Mouse (Mus musculus): ENCODE measurements around the gene Faxc. TPM values are rescaled to one million over a fixed set of nuclear protein-coding genes. Genes with fewer than 3 reads are reported as not detected.

Faxc gene
- polyA plus RNA-seq, 1 experiment, result 2.7 TPM

DNA sequence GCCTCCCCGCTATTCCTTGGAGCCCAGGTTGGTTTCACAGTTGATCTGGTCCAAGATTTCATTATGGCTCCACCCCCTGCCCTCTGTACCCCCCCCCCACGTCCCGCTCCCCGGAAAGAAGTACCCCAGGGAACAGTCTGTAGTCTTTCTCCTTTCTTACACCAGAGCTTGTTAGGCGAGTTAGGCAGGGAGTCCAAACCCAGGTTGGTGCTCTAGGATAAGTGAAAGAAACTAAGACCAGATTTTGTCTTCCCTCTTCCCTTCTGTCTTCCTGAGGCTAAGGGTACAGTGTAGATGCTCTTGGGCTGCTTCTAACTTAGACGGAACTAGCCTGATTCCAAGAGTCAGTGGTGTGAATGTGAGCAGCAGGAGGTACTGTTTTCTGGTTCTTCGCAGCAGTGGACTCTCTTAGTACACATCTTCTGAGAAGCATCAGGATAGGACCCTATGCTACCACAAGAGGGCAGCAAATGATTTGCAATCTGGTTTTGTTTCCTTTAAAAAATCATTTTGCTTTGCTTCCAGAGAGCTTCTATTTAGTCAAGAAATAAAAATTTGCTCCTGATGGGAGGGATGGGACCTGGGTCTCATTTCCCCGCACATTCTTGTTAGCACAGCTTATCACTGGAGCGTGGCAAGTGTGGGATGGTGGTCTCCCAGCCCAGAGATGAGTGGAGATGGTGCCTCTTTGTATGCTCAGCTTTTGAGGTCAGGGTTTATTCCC is 86.7 kb downstream of the Faxc start:
- Histone ChIP-seq H3K36me3 (ENCODE audit: control insufficient read depth, insufficient read depth) (no peaks in the 10 kb centered on the region), H3K4me3 (no peak overlapping the region), H3K4me2 (ENCODE audit: low read depth) (peak overlapping the region; percentile 36), H3K27me3 (ENCODE audit: control insufficient read depth, insufficient read depth, insufficient read length) (no peaks in the 10 kb centered on the region), H3ac (ENCODE audit: control insufficient read depth, insufficient read length) (no peak overlapping the region), H3K79me2 (ENCODE audit: control insufficient read depth, insufficient read depth) (no peaks in the 10 kb centered on the region)
- no peak for TF ChIP-seq USF1 (IDR thresholded peaks at IDR 0.05; ENCODE audit: low read depth)
- TF ChIP-seq E2F4 (IDR thresholded peaks at IDR 0.05; ENCODE audit: insufficient read depth), result no peak
- no peak for TF ChIP-seq SRF (IDR thresholded peaks at IDR 0.05; ENCODE audit: control insufficient read depth, insufficient read length, low read depth)
- TF ChIP-seq POLR2AphosphoS2 (IDR thresholded peaks at IDR 0.05; ENCODE audit: insufficient read length, low read depth), result no peak
- TF ChIP-seq MYOG (IDR thresholded peaks at IDR 0.05; ENCODE audit: control insufficient read depth in 1 of 3, insufficient read depth in 1 of 3, insufficient read length in 2 of 3, low read depth in 2 of 3), result no peak
- TF ChIP-seq MAX (IDR thresholded peaks at IDR 0.05; ENCODE audit: low read depth), result no peak
- TF ChIP-seq POLR2A (IDR thresholded peaks at IDR 0.05; ENCODE audit: insufficient read length, low read depth), result no peak
- no peak for TF ChIP-seq MYOD1 (IDR thresholded peaks at IDR 0.05; ENCODE audit: control insufficient read depth in 1 of 3, insufficient read length in 2 of 3, low read depth in 2 of 3)
- TF ChIP-seq REST (IDR thresholded peaks at IDR 0.05; ENCODE audit: insufficient read depth, insufficient read length), result no peak
- TF ChIP-seq CEBPB (IDR thresholded peaks at IDR 0.05; ENCODE audit: insufficient read depth, poor library complexity, severe bottlenecking), result no peak
- TF ChIP-seq TCF12 (IDR thresholded peaks at IDR 0.05; ENCODE audit: insufficient read depth, poor library complexity, severe bottlenecking), result no peak
- TF ChIP-seq TCF3 (IDR thresholded peaks at IDR 0.05; ENCODE audit: insufficient read length, low read depth), result no peak

GRCm38 (mm10) chr4:22018414-22018813 is 87.3 kb downstream of the Faxc start:
- Histone ChIP-seq H3K4me3 (no peak overlapping the region), H3K79me2 (ENCODE audit: control insufficient read depth, insufficient read depth) (no peaks in the 10 kb centered on the region), H3ac (ENCODE audit: control insufficient read depth, insufficient read length) (no peak overlapping the region), H3K27me3 (ENCODE audit: control insufficient read depth, insufficient read depth, insufficient read length) (no peaks in the 10 kb centered on the region), H3K4me2 (ENCODE audit: low read depth) (no peak overlapping the region), H3K36me3 (ENCODE audit: control insufficient read depth, insufficient read depth) (no peaks in the 10 kb centered on the region)
- TF ChIP-seq CEBPB (IDR thresholded peaks at IDR 0.05; ENCODE audit: insufficient read depth, poor library complexity, severe bottlenecking) (no peak), SRF (IDR thresholded peaks at IDR 0.05; ENCODE audit: control insufficient read depth, insufficient read length, low read depth) (no peak), POLR2A (IDR thresholded peaks at IDR 0.05; ENCODE audit: insufficient read length, low read depth) (no peak), POLR2AphosphoS2 (IDR thresholded peaks at IDR 0.05; ENCODE audit: insufficient read length, low read depth) (no peak), MYOG (IDR thresholded peaks at IDR 0.05; ENCODE audit: control insufficient read depth in 1 of 3, insufficient read depth in 1 of 3, insufficient read length in 2 of 3, low read depth in 2 of 3) (no peak), USF1 (IDR thresholded peaks at IDR 0.05; ENCODE audit: low read depth) (no peak), TCF3 (IDR thresholded peaks at IDR 0.05; ENCODE audit: insufficient read length, low read depth) (no peak), MYOD1 (IDR thresholded peaks at IDR 0.05; ENCODE audit: control insufficient read depth in 1 of 3, insufficient read length in 2 of 3, low read depth in 2 of 3) (no peak), REST (IDR thresholded peaks at IDR 0.05; ENCODE audit: insufficient read depth, insufficient read length) (no peak), MAX (IDR thresholded peaks at IDR 0.05; ENCODE audit: low read depth) (no peak), E2F4 (IDR thresholded peaks at IDR 0.05; ENCODE audit: insufficient read depth) (no peak)

GRCm38 (mm10) chr4:22029951-22030350 is 98.8 kb downstream of the Faxc start:
- Histone ChIP-seq H3K27me3 (ENCODE audit: control insufficient read depth, insufficient read depth, insufficient read length) (no peaks in the 10 kb centered on the region), H3K4me2 (ENCODE audit: low read depth) (no peak overlapping the region), H3K4me3 (no peak overlapping the region), H3K79me2 (ENCODE audit: control insufficient read depth, insufficient read depth) (no peaks in the 10 kb centered on the region), H3ac (ENCODE audit: control insufficient read depth, insufficient read length) (no peak overlapping the region), H3K36me3 (ENCODE audit: control insufficient read depth, insufficient read depth) (no peaks in the 10 kb centered on the region)
- TF ChIP-seq REST (IDR thresholded peaks at IDR 0.05; ENCODE audit: insufficient read depth, insufficient read length), result no peak
- TF ChIP-seq MYOD1 (IDR thresholded peaks at IDR 0.05; ENCODE audit: control insufficient read depth in 1 of 3, insufficient read length in 2 of 3, low read depth in 2 of 3), result no peak
- TF ChIP-seq TCF3 (IDR thresholded peaks at IDR 0.05; ENCODE audit: insufficient read length, low read depth), result no peak
- no peak for TF ChIP-seq E2F4 (IDR thresholded peaks at IDR 0.05; ENCODE audit: insufficient read depth)
- no peak for TF ChIP-seq MAX (IDR thresholded peaks at IDR 0.05; ENCODE audit: low read depth)

Other genes starting within 250 kb of the Faxc start
- gene Prdm13, start 245.4 kb upstream of the Faxc start, polyA plus RNA-seq (2012; fragmentation: generic; extraction: Trizol), result not detected
- gene Ccnc, start 203.6 kb upstream of the Faxc start, polyA plus RNA-seq (2012; fragmentation: generic; extraction: Trizol), result 8.5 TPM
- 3.8 TPM for gene Usp45, start 164.2 kb upstream of the Faxc start, polyA plus RNA-seq (2012; fragmentation: generic; extraction: Trizol)
- 7.5 TPM for gene Tstd3, start 164.1 kb upstream of the Faxc start, polyA plus RNA-seq (2012; fragmentation: generic; extraction: Trizol)
- gene Pnisr, start 83.7 kb upstream of the Faxc start, polyA plus RNA-seq (2012; fragmentation: generic; extraction: Trizol), result 9.8 TPM
- 11.1 TPM for gene Coq3, start 51.7 kb upstream of the Faxc start, polyA plus RNA-seq (2012; fragmentation: generic; extraction: Trizol)

Measured in myocyte (in vitro differentiated cells).